ENCODE assay signal across 9 mouse cellular contexts in the genomic region with DNA sequence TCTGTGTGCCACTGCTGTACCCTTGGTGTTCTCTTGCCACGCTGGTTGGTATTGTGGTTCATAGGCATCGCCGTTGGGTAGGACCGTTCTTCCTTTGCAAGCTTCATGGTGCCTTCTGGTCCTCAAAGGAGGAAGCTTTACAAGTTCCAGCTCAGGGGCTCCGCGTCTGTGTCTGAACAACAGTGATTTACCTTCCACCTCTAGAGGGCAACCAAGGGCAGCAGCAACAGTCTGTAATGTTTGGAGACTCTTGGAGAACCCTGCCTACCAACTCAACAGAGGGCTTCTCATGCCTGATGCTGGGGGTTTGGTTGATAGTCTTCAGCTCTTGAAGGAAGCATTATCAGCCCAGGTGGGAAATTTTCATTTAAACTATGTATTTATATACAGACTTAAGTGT. TPM values are rescaled to one million over a fixed set of nuclear protein-coding genes. Genes with fewer than 3 reads are reported as not detected.
DNase-seq lines count a peak whose midpoint lies in the region; ATAC-seq and TF ChIP-seq lines count a peak whose summit lies in the region.
"Had no signal": no experiment of that assay in that cellular context is flagged by ENCODE, and none has a peak within 500 bp of the region (broad histone marks: within the 10 kb centered on the region; RNA-seq: fewer than 3 reads in every experiment).

No protein-coding gene starts in this region.

- H3K4me2 ChIP-seq in midbrain, postnatal 0 days (ENCODE audit: low read depth, low read length, poor library complexity, severe bottlenecking), result no peak overlapping the region
- H3K4me2 ChIP-seq in hindbrain, postnatal 0 days (ENCODE audit: low read depth, low read length), result no peak overlapping the region
- no peak overlapping the region for H3K4me2 ChIP-seq in limb, embryonic 11.5 days (ENCODE audit: low read depth, severe bottlenecking)

- H3K36me3 ChIP-seq in midbrain, postnatal 0 days (ENCODE audit: insufficient read depth, low read length), result no peaks in the 10 kb centered on the region
- no peaks in the 10 kb centered on the region for H3K36me3 ChIP-seq in midbrain, embryonic 10.5 days
- H3K36me3 ChIP-seq in hindbrain, postnatal 0 days (ENCODE audit: insufficient read depth, low read length), result no peaks in the 10 kb centered on the region
- no peaks in the 10 kb centered on the region for H3K36me3 ChIP-seq in limb, embryonic 11.5 days (ENCODE audit: control insufficient read depth, insufficient read depth, low read length)

- TF ChIP-seq CTCF in midbrain, postnatal 0 days (IDR thresholded peaks at IDR 0.05), result peak; percentile 71
- TF ChIP-seq CTCF in hindbrain, postnatal 0 days (IDR thresholded peaks at IDR 0.05; ENCODE audit: low read depth), result peak; percentile 63

- no peak for ATAC-seq in midbrain, postnatal 0 days (ENCODE audit: low FRiP score)
- peak; percentile 65 for ATAC-seq in activated CD4-positive, CD25-positive, alpha-beta regulatory T cell, adult 4 months
- 0 out of 2 replicates have a peak, but pooled peaks have one; percentile 51 for ATAC-seq in hindbrain, postnatal 0 days
- no peak for ATAC-seq in limb, embryonic 11.5 days (ENCODE audit: insufficient number of reproducible peaks, low FRiP score, low TSS enrichment, low read depth)
- no peak for ATAC-seq in erythroid progenitor cell, adult 5-6 weeks (replicated peaks; ENCODE audit: low FRiP score, poor library complexity, severe bottlenecking)

- no peaks in the 10 kb centered on the region for H3K4me1 ChIP-seq in midbrain, postnatal 0 days (ENCODE audit: insufficient read depth, low read length)
- no peaks in the 10 kb centered on the region for H3K4me1 ChIP-seq in midbrain, embryonic 10.5 days
- no peaks in the 10 kb centered on the region for H3K4me1 ChIP-seq in hindbrain, postnatal 0 days (ENCODE audit: insufficient read depth, low read length)
- H3K4me1 ChIP-seq in limb, embryonic 11.5 days (ENCODE audit: control insufficient read depth, insufficient read depth, low read length), result no peaks in the 10 kb centered on the region

- H3K27ac ChIP-seq in midbrain, postnatal 0 days (ENCODE audit: low read depth, low read length), result no peak overlapping the region
- H3K27ac ChIP-seq in midbrain, embryonic 10.5 days (replicated peaks), result no peak overlapping the region
- no peak overlapping the region for H3K27ac ChIP-seq in hindbrain, postnatal 0 days
- H3K27ac ChIP-seq in limb, embryonic 11.5 days (replicated peaks; ENCODE audit: low read depth, low read length), result no peak overlapping the region
- H3K27ac ChIP-seq: macrophage had no signal

- no peaks in the 10 kb centered on the region for H3K27me3 ChIP-seq in midbrain, postnatal 0 days (ENCODE audit: insufficient read depth, low read length)
- H3K27me3 ChIP-seq in midbrain, embryonic 10.5 days (ENCODE audit: low read depth, poor library complexity, severe bottlenecking), result no peaks in the 10 kb centered on the region
- H3K27me3 ChIP-seq in hindbrain, postnatal 0 days (ENCODE audit: insufficient read depth, low read length), result no peaks in the 10 kb centered on the region
- no peaks in the 10 kb centered on the region for H3K27me3 ChIP-seq in limb, embryonic 11.5 days (ENCODE audit: control insufficient read depth, insufficient read depth, low read length)

- no peak overlapping the region for H3K9ac ChIP-seq in midbrain, postnatal 0 days (replicated peaks; ENCODE audit: low read length, poor library complexity, severe bottlenecking)
- no peak overlapping the region for H3K9ac ChIP-seq in hindbrain, postnatal 0 days (replicated peaks; ENCODE audit: low read length)
- H3K9ac ChIP-seq in limb, embryonic 11.5 days (ENCODE audit: low read length), result no peak overlapping the region

- DNase-seq in midbrain, postnatal 0 days (ENCODE audit: low spot score), result peak; percentile 33
- DNase-seq in midbrain, embryonic 10.5 days (ENCODE audit: low spot score), result no peak
- peak; percentile 60 to 72 for DNase-seq in cerebellum, postnatal 36 days
- DNase-seq in hindbrain, postnatal 0 days (ENCODE audit: low spot score), result peak; percentile 43
- DNase-seq in limb, embryonic 11.5 days (ENCODE audit: low spot score), result peak; percentile 46
- DNase-seq in right cerebral cortex, postnatal 25 days, result peak; percentile 11

- H3K9me3 ChIP-seq in midbrain, postnatal 0 days (ENCODE audit: low read length), result no peaks in the 10 kb centered on the region
- peaks cover 3% of the 10 kb centered on the region; the same call in 1 of the 2 replicates for H3K9me3 ChIP-seq in midbrain, embryonic 10.5 days (replicated peaks)
- H3K9me3 ChIP-seq in hindbrain, postnatal 0 days (ENCODE audit: low read length), result no peaks in the 10 kb centered on the region
- 0 out of 2 replicates have a peak, but pooled peaks cover 2% of the 10 kb centered on the region for H3K9me3 ChIP-seq in limb, embryonic 11.5 days (ENCODE audit: control insufficient read depth, low read length)

- no peak overlapping the region for H3K4me3 ChIP-seq in midbrain, postnatal 0 days (ENCODE audit: low read depth, low read length)
- no peak overlapping the region for H3K4me3 ChIP-seq in midbrain, embryonic 10.5 days
- no peak overlapping the region for H3K4me3 ChIP-seq in hindbrain, postnatal 0 days (ENCODE audit: low read length)
- H3K4me3 ChIP-seq in limb, embryonic 11.5 days (ENCODE audit: low read depth, low read length), result no peak overlapping the region

- WGBS in midbrain, postnatal 0 days, result 83% methylated on average over 6 of the region's 6 CpGs
- 77% methylated on average over 6 of the region's 6 CpGs for WGBS in midbrain, embryonic 10.5 days
- WGBS in hindbrain, postnatal 0 days, result 76% methylated on average over 6 of the region's 6 CpGs
- WGBS in limb, embryonic 11.5 days, result 82% methylated on average over 6 of the region's 6 CpGs

RNA-seq across cellular contexts. Expression of gene Gabrr1, which starts 7.8 kb away (rescaled TPM):
- total RNA-seq in midbrain, postnatal 0 days (2014; rRNA removed), result 1.4 and 1.8 TPM in 2 replicates
- 1.4 and 1.5 TPM in 2 replicates for polyA plus RNA-seq in midbrain, postnatal 0 days (2015; fragmentation: Nextera tagmentation; extraction: Ambion mirVana)
- polyA plus RNA-seq in midbrain, embryonic 10.5 days (2016; fragmentation: Nextera tagmentation; extraction: Ambion mirVana), result 0.07 TPM in 1 of 2 replicates, not detected in the other
- polyA plus RNA-seq in activated CD4-positive, CD25-positive, alpha-beta regulatory T cell, adult 4 months (2017; shearing (Covaris generic)), result not detected
- 0.21 TPM in 1 of 2 replicates, not detected in the other for total RNA-seq in hindbrain, postnatal 0 days (2014; rRNA removed)
- 0.37 and 0.61 TPM in 2 replicates for polyA plus RNA-seq in hindbrain, postnatal 0 days (2015; fragmentation: Nextera tagmentation; extraction: Ambion mirVana)
- polyA plus RNA-seq in limb, embryonic 11.5 days (2014; fragmentation: Nextera tagmentation; extraction: Ambion mirVana), result not detected in 2 replicates
- not detected in 2 replicates for total RNA-seq in erythroid progenitor cell, adult 5-6 weeks (2015; ENCODE audit: low replicate concordance)
- total RNA-seq in erythroid progenitor cell, adult 5-6 weeks (2017; ENCODE audit: low replicate concordance), result not detected in 2 replicates
- polyA plus RNA-seq: macrophage had no signal

Comparison
In these comparisons a context has a peak if more than half of its experiments do, and no peak if none do; other contexts are left out.
1. ATAC-seq: peak in activated CD4-positive, CD25-positive, alpha-beta regulatory T cell, adult 4 months (single experiment) and hindbrain, postnatal 0 days (single experiment); none in midbrain, postnatal 0 days (single experiment), limb, embryonic 11.5 days (single experiment) and erythroid progenitor cell, adult 5-6 weeks (single experiment).